Mouse (Mus musculus) forebrain, embryonic 11.5 days (tissue): ENCODE measurements around the gene Fat1. TPM values are rescaled to one million over a fixed set of nuclear protein-coding genes. Genes with fewer than 3 reads are reported as not detected.
"Not testable (repeated sequence)": the region's sequence is repeated elsewhere in the genome, so short reads cannot be mapped to it uniquely, and the experiment has no call there.

ENCODE experiments used
- ATAC-seq: fragments of 200-750 bp; cut with Nextera tagmentation; replicated peaks from 2 replicates; pipeline ENCODE4 v1.8.0; 2017; ENCODE audit warnings: moderate TSS enrichment; ENCODE audit not compliant: low FRiP score
- DNase-seq: peaks from one replicate; pipeline ENCODE4 v3.0.0-alpha.2; 2017; ENCODE audit warnings: low spot score
- H3K27ac ChIP-seq: fragments of 300-500 bp; sonication (generic); 2 replicates; pipeline ENCODE4 v1.5.1; 2014; ENCODE audit warnings: low read depth, low read length
- H3K27me3 ChIP-seq: fragments of 300-500 bp; sonication (generic); 2 replicates; pipeline ENCODE4 v1.6.1; 2014; ENCODE audit warnings: mild to moderate bottlenecking, low read length, mixed read lengths; ENCODE audit not compliant: control insufficient read depth, insufficient read depth
- H3K36me3 ChIP-seq: fragments of 300-500 bp; sonication (generic); 2 replicates; pipeline ENCODE4 v1.6.1; 2014; ENCODE audit warnings: mild to moderate bottlenecking, low read length, moderate library complexity, mixed read lengths; ENCODE audit not compliant: control insufficient read depth, insufficient read depth
- H3K4me1 ChIP-seq: fragments of 300-500 bp; sonication (generic); replicated peaks from 2 replicates; pipeline ENCODE4 v1.6.1; 2014; ENCODE audit warnings: low read length, mixed read lengths; ENCODE audit not compliant: control insufficient read depth, insufficient read depth
- H3K4me2 ChIP-seq: fragments of 300-500 bp; sonication (generic); 2 replicates; pipeline ENCODE4 v1.6.1; 2014; ENCODE audit warnings: low read depth, mild to moderate bottlenecking, low read length, moderate library complexity, mixed read lengths; ENCODE audit not compliant: severe bottlenecking
- H3K4me3 ChIP-seq: fragments of 300-500 bp; sonication (generic); 2 replicates; pipeline ENCODE4 v1.5.1; 2014; ENCODE audit warnings: low read depth, low read length
- H3K9ac ChIP-seq: fragments of 300-500 bp; sonication (generic); 2 replicates; pipeline ENCODE4 v1.6.1; 2014; ENCODE audit warnings: low read length
- H3K9me3 ChIP-seq: fragments of 300-500 bp; sonication (generic); 2 replicates; pipeline ENCODE4 v1.6.1; 2016; ENCODE audit warnings: low read length, mixed read lengths; ENCODE audit not compliant: control insufficient read depth
- WGBS: fragments of 180-500 bp; shearing (Covaris S2); extraction: QIAGEN DNeasy Blood & Tissue Kit; methylation state at CpG from one replicate; pipeline ENCODE4 v1.1.7; 2014; 5-methylcytosine and 5-hydroxymethylcytosine counted together
- polyA plus RNA-seq: library from polyadenylated mRNA; unstranded; fragments of >200 nt; fragmentation: Nextera tagmentation; extraction: Ambion mirVana; gene quantifications from 2 replicates; pipeline ENCODE4 v1.2.1, GENCODE M21; 2014

Gene Fat1
- polyA plus RNA-seq, 1 experiment from 2014 or later, result 35.2 TPM

GRCm38 (mm10) chr8:45055500-45055899 is 120.3 kb downstream of the Fat1 start:
- H3K4me1 ChIP-seq, result no peaks in the 10 kb centered on the region
- no peak overlapping the region for H3K27ac ChIP-seq
- no peak for DNase-seq
- peaks cover 17% of the 10 kb centered on the region; the same call in 1 of the 2 replicates for H3K36me3 ChIP-seq
- 98% methylated on average over 3 of the region's 3 CpGs for WGBS
- no peak overlapping the region for H3K4me2 ChIP-seq
- H3K9me3 ChIP-seq, result no peaks in the 10 kb centered on the region
- no peak overlapping the region for H3K4me3 ChIP-seq
- no peak for ATAC-seq
- no peaks in the 10 kb centered on the region for H3K27me3 ChIP-seq
- no peak overlapping the region for H3K9ac ChIP-seq

- Histone ChIP-seq H3K4me1 (no peaks in the 10 kb centered on the region), H3K27me3 (no peaks in the 10 kb centered on the region), H3K36me3 (peaks cover 11% of the 10 kb centered on the region; the same call in 1 of the 2 replicates), H3K27ac (no peak overlapping the region), H3K9ac (no peak overlapping the region), H3K4me2 (no peak overlapping the region), H3K9me3 (no peaks in the 10 kb centered on the region), H3K4me3 (no peak overlapping the region)
- DNase-seq, result peak; percentile 63
- WGBS, result 22% methylated on average over 2 of the region's 3 CpGs
- ATAC-seq, result no peak
Measured at GRCm38 (mm10) chr8:45056810-45057209, 121.6 kb downstream of the Fat1 start.

DNA sequence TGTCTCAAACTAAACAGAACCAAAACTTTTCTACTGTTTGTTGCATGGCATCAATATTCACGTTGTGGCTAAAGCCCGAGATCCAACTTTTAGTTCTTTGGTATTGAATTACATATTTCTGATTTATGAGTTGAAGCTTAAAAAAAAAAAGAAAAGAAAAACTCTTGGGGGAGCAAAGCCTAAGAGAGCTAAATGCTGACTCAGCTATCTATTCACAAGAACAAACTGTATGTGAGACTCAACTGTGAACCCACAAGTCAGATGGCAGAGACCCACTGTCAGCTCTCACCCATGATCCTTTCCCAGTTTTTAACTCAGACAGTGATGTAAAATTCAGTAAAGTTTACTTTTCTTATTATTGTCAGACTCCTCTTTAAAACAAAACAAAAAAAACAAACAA is 124.8 kb downstream of the Fat1 start:
- DNase-seq (no peak), ATAC-seq (no peak)
- no peak overlapping the region for H3K4me3 ChIP-seq
- H3K9me3 ChIP-seq, result no peaks in the 10 kb centered on the region
- no peaks in the 10 kb centered on the region for H3K27me3 ChIP-seq
- H3K27ac ChIP-seq, result no peak overlapping the region
- H3K4me2 ChIP-seq, result no peak overlapping the region
- H3K4me1 ChIP-seq, result 0 out of 2 replicates have a peak, but pooled peaks cover 2% of the 10 kb centered on the region
- no peak overlapping the region for H3K9ac ChIP-seq
- WGBS, result 79% methylated on average over 2 of the region's 2 CpGs
- no peaks in the 10 kb centered on the region; the same call in 1 of the 2 replicates for H3K36me3 ChIP-seq

GRCm38 (mm10) chr8:45062311-45062710 is 127.1 kb downstream of the Fat1 start:
- no peak for ATAC-seq
- Histone ChIP-seq H3K27ac (no peak overlapping the region), H3K36me3 (no peaks in the 10 kb centered on the region), H3K4me1 (0 out of 2 replicates have a peak, but pooled peaks cover 2% of the 10 kb centered on the region), H3K4me3 (no peak overlapping the region), H3K9ac (no peak overlapping the region), H3K9me3 (no peaks in the 10 kb centered on the region), H3K4me2 (no peak overlapping the region), H3K27me3 (no peaks in the 10 kb centered on the region)
- no peak for DNase-seq
- WGBS, result 95% methylated on average over 11 of the region's 11 CpGs

DNA sequence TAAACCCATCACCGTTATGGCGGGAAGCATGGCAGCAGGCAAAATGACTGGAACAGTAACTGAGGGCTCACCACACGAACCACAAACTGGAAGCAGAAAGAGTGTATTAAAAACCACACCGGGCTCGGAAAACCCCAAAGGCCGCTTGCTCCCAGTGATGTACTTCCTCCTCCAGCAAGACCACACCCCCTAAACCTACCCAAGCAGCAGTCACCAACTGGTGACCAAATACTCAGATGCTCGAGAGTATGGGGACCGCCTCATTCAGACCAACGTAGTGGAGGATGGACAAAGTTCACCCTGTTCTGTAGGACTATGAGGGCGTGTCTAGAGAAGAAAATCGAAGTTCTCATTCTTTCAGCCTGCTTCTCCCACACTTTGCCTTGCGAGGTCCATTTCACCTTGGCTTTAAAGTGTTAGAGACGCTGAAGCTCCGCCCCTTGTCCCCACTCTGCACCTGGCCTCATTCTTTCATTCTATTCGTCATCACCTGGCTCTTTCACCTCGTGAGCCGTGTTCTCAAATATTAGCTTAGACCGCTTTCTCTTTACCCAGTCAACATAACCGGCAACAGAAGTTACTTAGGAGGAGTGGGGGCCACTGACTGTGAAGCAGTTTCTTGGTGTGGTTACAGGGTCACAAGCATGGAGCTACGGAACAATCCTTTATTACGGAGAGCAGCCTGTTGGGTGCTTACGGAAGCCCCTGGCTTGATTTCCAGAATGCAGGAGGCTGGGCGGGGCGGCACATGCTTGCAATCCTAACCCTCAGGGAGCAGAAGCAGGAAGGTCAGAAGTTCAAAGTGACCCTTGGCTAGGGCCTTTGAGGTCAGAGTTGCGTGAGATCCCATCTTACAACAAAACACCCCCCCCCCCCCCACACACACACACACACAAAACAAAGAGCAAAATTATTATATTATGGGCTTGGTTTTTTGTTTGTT is 128.0 kb downstream of the Fat1 start:
- ATAC-seq, result peak; percentile 19; the same call in 1 of the 2 replicates
- Histone ChIP-seq H3K4me2 (no peak overlapping the region), H3K36me3 (no peaks in the 10 kb centered on the region), H3K9me3 (no peaks in the 10 kb centered on the region), H3K27me3 (no peaks in the 10 kb centered on the region), H3K4me1 (0 out of 2 replicates have a peak, but pooled peaks cover 2% of the 10 kb centered on the region), H3K4me3 (no peak overlapping the region), H3K27ac (no peak overlapping the region), H3K9ac (no peak overlapping the region)
- no peak for DNase-seq
- WGBS, result 82% methylated on average over 25 of the region's 25 CpGs

- Histone ChIP-seq H3K4me3 (no peak overlapping the region), H3K27me3 (no peaks in the 10 kb centered on the region), H3K4me1 (0 out of 2 replicates have a peak, but pooled peaks cover 4% of the 10 kb centered on the region), H3K27ac (no peak overlapping the region), H3K9ac (no peak overlapping the region), H3K4me2 (no peak overlapping the region), H3K36me3 (no peaks in the 10 kb centered on the region), H3K9me3 (no peaks in the 10 kb centered on the region)
- DNase-seq, result peak; percentile 60
- peak; percentile 77 for ATAC-seq
- WGBS, result 24% methylated on average over 8 of the region's 8 CpGs
Measured at GRCm38 (mm10) chr8:45064197-45064869, 129.1 kb downstream of the Fat1 start.

GRCm38 (mm10) chr8:45065391-45065790 is 130.1 kb downstream of the Fat1 start:
- H3K27ac ChIP-seq, ATAC-seq, H3K36me3 ChIP-seq, DNase-seq, H3K4me1 ChIP-seq, H3K27me3 ChIP-seq, H3K4me2 ChIP-seq, H3K9ac ChIP-seq, H3K4me3 ChIP-seq, H3K9me3 ChIP-seq: not testable (repeated sequence)
- WGBS, result 100% methylated on average over 1 of the region's 1 CpGs

GRCm38 (mm10) chr8:45068759-45069386 is 133.6 kb downstream of the Fat1 start, which contains the start of gene Mtnr1a:
TSS of gene Mtnr1a (plus strand) at chr8:45069137.
- H3K9me3 ChIP-seq, result no peaks in the 10 kb centered on the region
- H3K27me3 ChIP-seq, result no peaks in the 10 kb centered on the region
- H3K36me3 ChIP-seq, result no peaks in the 10 kb centered on the region
- DNase-seq (peak; percentile 95), ATAC-seq (peak; percentile 92)
- H3K4me1 ChIP-seq, result 0 out of 2 replicates have a peak, but pooled peaks cover 4% of the 10 kb centered on the region
- H3K4me2 ChIP-seq, result peak within 1 kb of the TSS; percentile 72
- peak within 1 kb of the TSS; percentile 45 for H3K9ac ChIP-seq
- H3K27ac ChIP-seq, result no peak within 1 kb of the TSS
- peak within 1 kb of the TSS; percentile 28 for H3K4me3 ChIP-seq
- WGBS, result 7% methylated on average over 27 of the region's 29 CpGs
